Mouse (Mus musculus) olfactory bulb, adult 2 months (tissue): Measurements from ENCODE around the gene Cttnbp2.

Experiments
- CTCF ChIP-seq: fragments of 200-500 bp; IDR thresholded peaks from 2 replicates; pipeline ENCODE4 v1.5.1; 2012; ENCODE audit warnings: low read depth, mild to moderate bottlenecking, low read length, moderate library complexity; ENCODE audit not compliant: insufficient read depth
- POLR2A ChIP-seq: fragments of 200-500 bp; IDR thresholded peaks from 2 replicates; pipeline ENCODE4 v1.6.1; 2012; ENCODE audit warnings: mild to moderate bottlenecking, low read depth, low read length, moderate library complexity; ENCODE audit not compliant: insufficient read depth

DNA sequence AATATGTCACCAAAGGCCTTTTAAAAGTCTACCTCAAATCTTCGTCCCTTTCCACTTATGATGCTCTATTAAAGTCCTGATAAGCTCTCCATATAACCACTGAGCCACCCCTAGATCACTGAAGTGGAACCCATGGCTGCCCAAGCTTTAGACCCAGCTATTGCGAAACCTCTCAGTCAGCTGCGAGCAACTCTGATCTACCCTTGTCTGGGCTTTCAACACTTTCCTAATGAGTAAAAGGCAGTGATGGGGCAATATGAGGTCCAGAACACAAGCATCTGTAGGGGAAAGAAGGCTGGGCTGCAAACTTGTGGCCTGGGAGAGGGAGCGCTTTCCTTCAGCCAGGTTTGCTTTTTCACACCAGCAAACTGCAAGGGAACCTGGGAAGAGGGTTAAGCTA lies 144.9 kb downstream of the Cttnbp2 start:
- TF ChIP-seq POLR2A (no peak), CTCF (no peak)
